Mouse (Mus musculus): ENCODE measurements around the gene Maco1. TPM values are rescaled to one million over a fixed set of nuclear protein-coding genes. Genes with fewer than 3 reads are reported as not detected.

The Maco1 gene
- 40.8 and 43.5 TPM in 2 replicates for polyA plus RNA-seq (2014; fragmentation: Nextera tagmentation; extraction: Ambion mirVana)

DNA sequence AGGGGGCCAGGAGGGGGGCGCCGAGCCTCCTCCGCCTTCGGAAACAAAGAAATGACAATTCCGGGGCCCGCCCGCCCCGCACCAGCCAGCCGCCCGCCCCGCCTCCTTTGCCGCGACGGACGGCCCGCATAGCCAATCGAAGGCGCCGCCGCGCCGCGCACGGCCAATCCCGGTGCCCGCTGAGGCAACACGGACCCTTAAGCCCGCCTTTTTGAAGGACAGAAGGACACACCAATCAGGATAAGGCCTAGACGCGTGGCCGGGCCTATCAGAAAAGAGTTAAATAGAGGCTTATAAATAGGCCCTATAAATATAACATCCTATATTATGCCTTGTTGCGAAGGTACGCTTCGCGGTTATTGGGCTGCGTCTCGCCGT is at the start of gene Maco1:
TSS of gene Maco1 (minus strand) at position 87 of the 378 bp plus-strand sequence.
- under 1% methylated on average over 38 of the region's 38 CpGs for WGBS

DNA sequence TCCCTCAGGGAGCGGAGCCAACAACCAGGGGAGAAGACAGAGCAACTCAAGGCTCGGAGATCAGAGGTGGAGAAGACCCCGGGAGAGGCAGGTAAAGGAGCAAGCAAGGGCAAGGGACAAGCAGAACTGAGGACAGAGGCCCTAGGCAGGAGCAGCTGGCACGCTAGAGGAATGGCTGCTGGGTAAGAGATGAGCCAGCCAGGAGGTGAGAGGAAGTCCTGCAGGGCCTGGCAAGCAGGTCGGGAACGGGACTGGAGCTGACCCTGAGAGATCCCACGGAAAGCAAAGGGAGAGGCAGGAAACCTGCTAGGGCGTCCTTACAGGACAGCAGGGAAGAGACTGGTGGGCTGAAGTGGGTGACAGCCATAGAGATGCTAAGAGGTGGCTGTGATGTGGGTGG is 48.0 kb upstream of the Maco1 start:
- Histone ChIP-seq H3K4me2 (replicated peaks; ENCODE audit: low read depth, low read length) (no peak overlapping the region), H3K9me3 (ENCODE audit: control insufficient read depth, low read length) (no peaks in the 10 kb centered on the region), H3K4me1 (ENCODE audit: control insufficient read depth, insufficient read depth, low read length) (no peaks in the 10 kb centered on the region), H3K9ac (ENCODE audit: low read depth, low read length) (no peak overlapping the region), H3K4me3 (ENCODE audit: low read length) (no peak overlapping the region), H3K27me3 (ENCODE audit: control insufficient read depth, insufficient read depth, low read length) (no peaks in the 10 kb centered on the region), H3K27ac (ENCODE audit: low read depth, low read length) (no peak overlapping the region), H3K36me3 (ENCODE audit: control insufficient read depth, insufficient read depth, low read length) (peaks cover 75% of the 10 kb centered on the region)
- ATAC-seq (ENCODE audit: low FRiP score, low TSS enrichment), result no peak
- WGBS, result 93% methylated on average over 8 of the region's 8 CpGs

More for the DNA sequence above, at the start of gene Maco1:
- Histone ChIP-seq H3K4me2 (replicated peaks; ENCODE audit: low read depth, low read length) (peak within 1 kb of the TSS; percentile 87), H3K27ac (ENCODE audit: low read depth, low read length) (peak within 1 kb of the TSS; percentile 88), H3K27me3 (ENCODE audit: control insufficient read depth, insufficient read depth, low read length) (no peaks in the 10 kb centered on the region), H3K9me3 (ENCODE audit: control insufficient read depth, low read length) (no peaks in the 10 kb centered on the region), H3K4me1 (ENCODE audit: control insufficient read depth, insufficient read depth, low read length) (peaks cover 24% of the 10 kb centered on the region), H3K4me3 (ENCODE audit: low read length) (peak within 1 kb of the TSS; percentile 84), H3K36me3 (ENCODE audit: control insufficient read depth, insufficient read depth, low read length) (no peaks in the 10 kb centered on the region), H3K9ac (ENCODE audit: low read depth, low read length) (peak within 1 kb of the TSS; percentile 94)
- ATAC-seq (ENCODE audit: low FRiP score, low TSS enrichment), result peak; percentile 97

DNA sequence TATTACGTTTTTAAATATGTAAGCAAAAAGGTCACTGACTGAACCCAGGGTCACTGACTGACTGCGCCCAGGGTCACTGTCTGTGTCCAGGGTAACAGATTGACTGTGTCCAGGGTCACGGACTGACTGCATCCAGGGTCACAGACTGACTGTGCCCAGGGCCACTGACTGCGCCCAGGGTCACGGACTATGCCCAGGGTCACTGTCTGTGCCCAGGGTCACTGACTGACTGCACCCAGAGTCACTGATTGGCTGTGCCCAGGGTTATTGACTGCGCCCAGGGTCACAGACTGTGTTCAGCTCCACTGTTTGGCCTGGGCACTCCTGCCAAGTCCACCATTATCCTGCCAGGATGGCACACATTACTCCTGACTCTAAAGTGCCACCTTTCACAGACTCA is 44.1 kb upstream of the Maco1 start:
- Histone ChIP-seq H3K9ac (ENCODE audit: low read depth, low read length) (no peak overlapping the region), H3K4me2 (replicated peaks; ENCODE audit: low read depth, low read length) (no peak overlapping the region), H3K36me3 (ENCODE audit: control insufficient read depth, insufficient read depth, low read length) (peaks cover 50% of the 10 kb centered on the region), H3K9me3 (ENCODE audit: control insufficient read depth, low read length) (no peaks in the 10 kb centered on the region), H3K27me3 (ENCODE audit: control insufficient read depth, insufficient read depth, low read length) (no peaks in the 10 kb centered on the region), H3K27ac (ENCODE audit: low read depth, low read length) (no peak overlapping the region), H3K4me3 (ENCODE audit: low read length) (no peak overlapping the region), H3K4me1 (ENCODE audit: control insufficient read depth, insufficient read depth, low read length) (no peaks in the 10 kb centered on the region)
- no peak for ATAC-seq (ENCODE audit: low FRiP score, low TSS enrichment)
- 93% methylated on average over 6 of the region's 6 CpGs for WGBS

DNA sequence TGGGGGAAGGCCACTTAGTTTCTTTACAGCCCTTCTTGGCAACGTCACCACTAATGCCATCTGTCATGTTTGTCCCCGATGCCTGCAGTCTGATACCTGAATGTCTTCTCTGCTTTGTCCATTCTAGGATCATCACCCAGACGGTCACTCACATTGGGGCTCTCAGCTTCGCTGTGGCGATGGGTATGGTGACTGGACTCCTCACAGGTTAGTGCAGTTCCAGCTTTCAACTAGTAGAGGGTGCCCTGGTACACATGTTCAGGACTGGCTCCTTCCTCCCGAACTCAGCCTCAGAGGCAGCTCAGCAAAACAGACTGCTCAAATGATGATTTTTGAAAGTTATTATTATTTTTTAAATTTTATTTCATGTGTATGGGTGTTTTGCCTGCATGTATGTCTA is 39.0 kb upstream of the Maco1 start:
- H3K9me3 ChIP-seq (ENCODE audit: control insufficient read depth, low read length), result 0 out of 2 replicates have a peak, but pooled peaks cover 2% of the 10 kb centered on the region

DNA sequence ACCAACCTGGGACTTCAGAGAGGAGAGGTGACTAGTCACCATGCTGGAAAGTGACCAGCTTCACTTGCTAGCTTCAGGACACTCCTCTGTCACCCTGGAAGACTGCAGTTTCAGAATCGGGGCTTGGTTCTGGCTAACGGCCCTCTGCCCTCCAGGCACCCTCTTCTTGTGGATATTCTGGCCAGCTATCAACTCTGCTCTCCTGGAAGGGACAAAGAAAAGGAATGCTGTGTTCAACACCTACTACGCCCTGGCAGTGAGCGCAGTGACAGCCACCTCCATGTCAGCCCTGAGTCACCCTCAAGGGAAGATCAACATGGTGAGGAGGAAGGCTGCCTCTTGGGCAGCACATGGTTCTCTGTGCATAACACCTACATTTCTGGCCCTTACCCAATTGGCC is 31.2 kb upstream of the Maco1 start:
- no peak for ATAC-seq (ENCODE audit: low FRiP score, low TSS enrichment)
- Histone ChIP-seq H3K27me3 (ENCODE audit: control insufficient read depth, insufficient read depth, low read length) (no peaks in the 10 kb centered on the region), H3K36me3 (ENCODE audit: control insufficient read depth, insufficient read depth, low read length) (no peaks in the 10 kb centered on the region), H3K9ac (ENCODE audit: low read depth, low read length) (no peak overlapping the region), H3K4me3 (ENCODE audit: low read length) (no peak overlapping the region), H3K9me3 (ENCODE audit: control insufficient read depth, low read length) (0 out of 2 replicates have a peak, but pooled peaks cover 2% of the 10 kb centered on the region), H3K4me2 (replicated peaks; ENCODE audit: low read depth, low read length) (no peak overlapping the region), H3K27ac (ENCODE audit: low read depth, low read length) (no peak overlapping the region), H3K4me1 (ENCODE audit: control insufficient read depth, insufficient read depth, low read length) (peaks cover 5% of the 10 kb centered on the region; the same call in 1 of the 2 replicates)
- 87% methylated on average over 4 of the region's 4 CpGs for WGBS

More for the DNA sequence above, 39.0 kb upstream of the Maco1 start:
- Histone ChIP-seq H3K4me1 (ENCODE audit: control insufficient read depth, insufficient read depth, low read length) (no peaks in the 10 kb centered on the region), H3K4me3 (ENCODE audit: low read length) (no peak overlapping the region), H3K27ac (ENCODE audit: low read depth, low read length) (no peak overlapping the region), H3K4me2 (replicated peaks; ENCODE audit: low read depth, low read length) (no peak overlapping the region), H3K9ac (ENCODE audit: low read depth, low read length) (no peak overlapping the region), H3K36me3 (ENCODE audit: control insufficient read depth, insufficient read depth, low read length) (peaks cover 16% of the 10 kb centered on the region), H3K27me3 (ENCODE audit: control insufficient read depth, insufficient read depth, low read length) (no peaks in the 10 kb centered on the region)
- ATAC-seq (ENCODE audit: low FRiP score, low TSS enrichment), result no peak
- WGBS, result 79% methylated on average over 6 of the region's 6 CpGs

DNA sequence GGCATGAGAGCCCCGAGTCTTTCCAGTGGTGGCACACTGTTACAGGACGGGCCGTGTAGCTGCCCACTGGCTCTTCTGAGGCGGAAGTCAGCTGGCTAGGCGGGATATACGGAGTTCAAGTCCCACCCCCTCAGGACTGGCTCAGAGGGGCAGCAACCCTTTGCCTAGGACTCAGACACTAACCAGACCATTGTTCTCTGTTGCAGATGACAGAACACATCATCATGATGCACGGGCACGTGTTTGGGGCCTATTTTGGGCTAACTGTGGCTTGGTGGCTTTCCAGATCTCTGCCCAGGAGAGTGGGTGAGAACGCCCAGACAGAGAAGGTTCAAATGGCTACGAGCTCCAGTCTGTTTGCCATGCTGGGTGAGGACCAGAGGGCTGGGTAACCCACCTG is 30.7 kb upstream of the Maco1 start:
- H3K4me3 ChIP-seq (ENCODE audit: low read length), result no peak overlapping the region
- H3K36me3 ChIP-seq (ENCODE audit: control insufficient read depth, insufficient read depth, low read length), result no peaks in the 10 kb centered on the region
- no peaks in the 10 kb centered on the region for H3K27me3 ChIP-seq (ENCODE audit: control insufficient read depth, insufficient read depth, low read length)
- H3K4me2 ChIP-seq (replicated peaks; ENCODE audit: low read depth, low read length), result no peak overlapping the region
- H3K4me1 ChIP-seq (ENCODE audit: control insufficient read depth, insufficient read depth, low read length), result peaks cover 8% of the 10 kb centered on the region; the same call in 1 of the 2 replicates
- WGBS, result 87% methylated on average over 10 of the region's 10 CpGs
- no peaks in the 10 kb centered on the region for H3K9me3 ChIP-seq (ENCODE audit: control insufficient read depth, low read length)
- no peak for ATAC-seq (ENCODE audit: low FRiP score, low TSS enrichment)
- H3K27ac ChIP-seq (ENCODE audit: low read depth, low read length), result no peak overlapping the region
- H3K9ac ChIP-seq (ENCODE audit: low read depth, low read length), result no peak overlapping the region

DNA sequence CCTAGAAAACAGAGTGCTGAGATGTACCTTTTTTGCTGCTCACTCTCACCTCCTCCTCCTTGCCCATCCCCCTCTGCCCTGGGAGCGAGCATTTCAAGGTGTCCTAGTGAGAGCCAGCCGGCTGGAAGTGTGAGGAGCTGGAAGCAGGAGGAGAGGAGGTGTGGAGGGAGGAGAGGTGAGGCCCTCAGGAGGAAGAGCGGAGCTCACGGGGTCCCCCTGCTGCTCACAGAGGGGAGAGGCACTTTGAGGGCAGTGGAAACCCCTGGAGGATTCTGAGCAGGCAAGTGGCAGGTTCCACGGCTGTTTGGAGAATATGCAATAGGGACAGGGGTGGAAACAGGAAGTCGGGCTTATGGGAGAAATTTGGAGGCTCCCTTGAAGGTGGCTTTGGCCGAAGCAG is 30.1 kb upstream of the Maco1 start:
- Histone ChIP-seq H3K27ac (ENCODE audit: low read depth, low read length) (no peak overlapping the region), H3K9ac (ENCODE audit: low read depth, low read length) (no peak overlapping the region), H3K9me3 (ENCODE audit: control insufficient read depth, low read length) (no peaks in the 10 kb centered on the region), H3K27me3 (ENCODE audit: control insufficient read depth, insufficient read depth, low read length) (no peaks in the 10 kb centered on the region), H3K4me1 (ENCODE audit: control insufficient read depth, insufficient read depth, low read length) (peaks cover 8% of the 10 kb centered on the region; the same call in 1 of the 2 replicates), H3K4me3 (ENCODE audit: low read length) (no peak overlapping the region), H3K4me2 (replicated peaks; ENCODE audit: low read depth, low read length) (no peak overlapping the region), H3K36me3 (ENCODE audit: control insufficient read depth, insufficient read depth, low read length) (no peaks in the 10 kb centered on the region)
- WGBS, result 33% methylated on average over 7 of the region's 7 CpGs
- no peak for ATAC-seq (ENCODE audit: low FRiP score, low TSS enrichment)

DNA sequence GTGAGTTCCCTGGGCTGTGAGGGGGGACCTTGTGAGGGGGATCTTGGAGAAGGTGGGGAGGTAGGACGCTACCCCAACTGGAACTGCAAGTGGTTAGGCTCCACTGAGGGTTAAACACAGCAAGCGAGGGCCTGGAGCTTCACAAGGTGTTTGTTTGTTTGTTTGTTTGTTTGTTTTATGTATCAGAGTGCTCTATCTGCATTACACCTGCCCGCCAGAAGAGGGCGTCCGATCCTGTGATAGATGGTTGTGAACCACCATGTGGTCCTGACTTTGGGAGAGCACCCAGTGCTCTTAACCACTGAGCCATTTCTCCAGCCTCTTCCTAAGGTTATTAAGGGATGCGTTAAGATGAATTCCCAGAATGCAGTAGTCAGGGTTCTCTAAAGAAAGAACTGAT is 26.9 kb upstream of the Maco1 start:
- Histone ChIP-seq H3K4me1 (ENCODE audit: control insufficient read depth, insufficient read depth, low read length) (peaks cover 8% of the 10 kb centered on the region; the same call in 1 of the 2 replicates), H3K9me3 (ENCODE audit: control insufficient read depth, low read length) (no peaks in the 10 kb centered on the region), H3K9ac (ENCODE audit: low read depth, low read length) (peak overlapping the region; percentile 28; the same call in 1 of the 2 replicates), H3K27me3 (ENCODE audit: control insufficient read depth, insufficient read depth, low read length) (no peaks in the 10 kb centered on the region), H3K4me2 (replicated peaks; ENCODE audit: low read depth, low read length) (peak overlapping the region; percentile 64), H3K4me3 (ENCODE audit: low read length) (peak overlapping the region; percentile 34; the same call in 1 of the 2 replicates), H3K36me3 (ENCODE audit: control insufficient read depth, insufficient read depth, low read length) (no peaks in the 10 kb centered on the region), H3K27ac (ENCODE audit: low read depth, low read length) (no peak overlapping the region)
- ATAC-seq (ENCODE audit: low FRiP score, low TSS enrichment), result no peak
- WGBS, result 35% methylated on average over 6 of the region's 6 CpGs

DNA sequence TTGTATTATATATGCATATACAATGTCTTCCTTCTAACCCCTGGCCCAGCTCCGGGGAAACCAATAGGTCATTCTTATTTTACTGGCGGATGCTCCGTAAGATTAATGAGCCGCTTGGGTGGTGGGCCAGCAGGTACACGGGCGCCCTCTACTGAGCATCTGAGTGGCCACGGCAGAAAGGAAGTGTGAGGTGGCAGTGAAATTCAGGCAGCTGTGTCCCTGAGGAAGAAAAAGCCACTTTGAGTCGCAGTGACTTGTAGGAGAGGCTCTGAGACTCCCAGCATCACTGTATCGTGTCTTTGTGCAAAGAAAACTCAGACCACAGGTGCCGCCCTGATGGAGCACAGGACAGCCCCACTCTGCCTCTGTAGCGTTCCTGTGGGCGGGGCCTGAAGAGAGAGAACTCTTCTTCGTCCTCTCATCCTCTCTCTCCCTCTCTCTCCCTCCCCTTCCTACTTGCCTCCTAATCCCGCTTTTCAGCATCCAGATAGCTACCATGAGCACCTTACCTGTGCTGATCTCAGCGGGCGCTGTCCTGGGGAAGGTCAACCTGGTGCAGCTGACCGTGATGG is 26.4 kb upstream of the Maco1 start:
- no peaks in the 10 kb centered on the region for H3K27me3 ChIP-seq (ENCODE audit: control insufficient read depth, insufficient read depth, low read length)
- 4% methylated on average over 17 of the region's 17 CpGs for WGBS
- no peaks in the 10 kb centered on the region for H3K9me3 ChIP-seq (ENCODE audit: control insufficient read depth, low read length)

More for the DNA sequence above, 26.4 kb upstream of the Maco1 start:
- peak overlapping the region; percentile 28; the same call in 1 of the 2 replicates for H3K9ac ChIP-seq (ENCODE audit: low read depth, low read length)
- H3K4me1 ChIP-seq (ENCODE audit: control insufficient read depth, insufficient read depth, low read length), result peaks cover 8% of the 10 kb centered on the region; the same call in 1 of the 2 replicates
- no peaks in the 10 kb centered on the region for H3K36me3 ChIP-seq (ENCODE audit: control insufficient read depth, insufficient read depth, low read length)
- H3K27ac ChIP-seq (ENCODE audit: low read depth, low read length), result no peak overlapping the region
- H3K4me2 ChIP-seq (replicated peaks; ENCODE audit: low read depth, low read length), result peak overlapping the region; percentile 64
- H3K4me3 ChIP-seq (ENCODE audit: low read length), result peak overlapping the region; percentile 34
- ATAC-seq (ENCODE audit: low FRiP score, low TSS enrichment), result 0 out of 2 replicates have a peak, but pooled peaks have one; percentile 24
